ENCODE assay signal across 8 mouse cellular contexts in the genomic region with DNA sequence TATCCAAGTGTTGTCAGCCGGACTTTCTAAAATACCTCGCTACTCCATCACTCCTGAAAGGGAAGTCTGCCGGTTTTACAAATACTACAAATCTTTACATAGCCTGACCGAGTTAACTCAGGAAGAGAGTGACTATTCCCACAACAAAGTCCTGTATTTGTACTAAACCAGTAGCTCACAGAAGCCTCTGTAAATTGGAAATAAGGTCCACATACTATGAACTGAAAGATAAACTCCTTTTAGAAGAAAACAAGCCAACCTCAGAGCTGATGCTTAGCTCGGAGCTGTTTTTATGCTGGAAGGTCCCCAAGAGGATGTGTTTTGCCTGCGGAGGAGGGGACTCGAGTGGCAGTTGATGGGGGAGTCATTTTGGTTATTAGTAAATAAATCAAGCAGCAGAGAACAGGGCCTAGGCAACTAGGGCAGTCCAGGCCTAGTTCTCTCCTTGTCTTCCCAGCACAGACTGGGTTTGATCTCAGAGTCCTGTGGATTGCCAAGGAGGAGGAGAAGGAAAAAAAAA. TPM values are rescaled to one million over a fixed set of nuclear protein-coding genes. Genes with fewer than 3 reads are reported as not detected.
DNase-seq lines count a peak whose midpoint lies in the region; ATAC-seq and TF ChIP-seq lines count a peak whose summit lies in the region.

No protein-coding gene starts in this region.

- TF ChIP-seq RAD21 in CH12.LX (IDR thresholded peaks at IDR 0.05; ENCODE audit: low read depth, low read length) = no peak

- peak overlapping the region; percentile 35 to 86 (median 55) for H3K4me3 ChIP-seq in CH12.LX (replicated peaks in 1 of 3; ENCODE audit: low read depth in 2 of 3, low read length in 2 of 3, poor library complexity in 1 of 3)
- peak overlapping the region; percentile 99 for H3K4me3 ChIP-seq in heart, postnatal 0 days (ENCODE audit: low read depth, low read length)
- H3K4me3 ChIP-seq in midbrain, embryonic 11.5 days (ENCODE audit: low read depth, low read length) = peak overlapping the region; percentile 97
- peak overlapping the region; percentile 97 for H3K4me3 ChIP-seq in stomach, embryonic 16.5 days (replicated peaks; ENCODE audit: low read length)

- H3K4me1 ChIP-seq in CH12.LX (ENCODE audit: control insufficient read depth in 1 of 2, insufficient read depth in 2 of 2) = peaks cover 0 to 30% of the 10 kb centered on the region in 2 experiments; a peak in 2 of 4 replicates
- peaks cover 17% of the 10 kb centered on the region for H3K4me1 ChIP-seq in heart, postnatal 0 days (ENCODE audit: control insufficient read depth, insufficient read depth)
- H3K4me1 ChIP-seq in midbrain, embryonic 11.5 days (ENCODE audit: control insufficient read depth, insufficient read depth, low read length) = peaks cover 19% of the 10 kb centered on the region
- peaks cover 15% of the 10 kb centered on the region for H3K4me1 ChIP-seq in stomach, embryonic 16.5 days (ENCODE audit: control insufficient read depth, insufficient read depth, low read length)

- peaks cover 10% of the 10 kb centered on the region for H3K79me2 ChIP-seq in CH12.LX (replicated peaks; ENCODE audit: control insufficient read depth, extremely low read depth, insufficient read depth, poor library complexity, severe bottlenecking)

- no peak; the same call in 1 of the 2 replicates for TF ChIP-seq POLR2A in CH12.LX (IDR thresholded peaks at IDR 0.05; ENCODE audit: low read depth, low read length)

- H3K9ac ChIP-seq in CH12.LX (ENCODE audit: insufficient read depth, low read depth) = peak overlapping the region; percentile 91
- peak overlapping the region; percentile 99 for H3K9ac ChIP-seq in heart, postnatal 0 days (replicated peaks; ENCODE audit: low read depth, low read length)
- H3K9ac ChIP-seq in midbrain, embryonic 11.5 days (ENCODE audit: low read length) = peak overlapping the region; percentile 98
- H3K9ac ChIP-seq in stomach, embryonic 16.5 days (ENCODE audit: low read length) = peak overlapping the region; percentile 96

- no peaks in the 10 kb centered on the region for H3K9me3 ChIP-seq in CH12.LX (replicated peaks; ENCODE audit: low read length)
- H3K9me3 ChIP-seq in heart, postnatal 0 days (replicated peaks; ENCODE audit: control insufficient read depth, low read length) = no peaks in the 10 kb centered on the region
- no peaks in the 10 kb centered on the region for H3K9me3 ChIP-seq in midbrain, embryonic 11.5 days (ENCODE audit: control insufficient read depth, low read length)
- no peaks in the 10 kb centered on the region for H3K9me3 ChIP-seq in stomach, embryonic 16.5 days (replicated peaks; ENCODE audit: control insufficient read depth, low read length)

- peaks cover 1% of the 10 kb centered on the region for H3K27me3 ChIP-seq in CH12.LX (replicated peaks)
- H3K27me3 ChIP-seq in heart, postnatal 0 days (ENCODE audit: control insufficient read depth, insufficient read depth, low read length) = no peaks in the 10 kb centered on the region
- no peaks in the 10 kb centered on the region for H3K27me3 ChIP-seq in midbrain, embryonic 11.5 days (ENCODE audit: control insufficient read depth, insufficient read depth, low read length)
- no peaks in the 10 kb centered on the region for H3K27me3 ChIP-seq in stomach, embryonic 16.5 days (ENCODE audit: control insufficient read depth, insufficient read depth, low read length)

- 0 out of 2 replicates have a peak, but pooled peaks have one; percentile 3 for TF ChIP-seq EP300 in CH12.LX (IDR thresholded peaks at IDR 0.05; ENCODE audit: low read length)
- no peak for TF ChIP-seq EP300 in heart, postnatal 0 days (IDR thresholded peaks at IDR 0.05; ENCODE audit: low read depth)

- no peaks in the 10 kb centered on the region for H3K36me3 ChIP-seq in CH12.LX (replicated peaks in 1 of 2; ENCODE audit: control insufficient read depth in 1 of 2, insufficient read depth in 1 of 2, low read length in 1 of 2)
- no peaks in the 10 kb centered on the region for H3K36me3 ChIP-seq in heart, postnatal 0 days (replicated peaks; ENCODE audit: control insufficient read depth, insufficient read depth, low read length)
- H3K36me3 ChIP-seq in midbrain, embryonic 11.5 days (ENCODE audit: control insufficient read depth, insufficient read depth, low read length) = no peaks in the 10 kb centered on the region
- H3K36me3 ChIP-seq in stomach, embryonic 16.5 days (ENCODE audit: control insufficient read depth, insufficient read depth, low read length) = no peaks in the 10 kb centered on the region

- no peak for ATAC-seq in heart, postnatal 0 days (ENCODE audit: insufficient read depth, low read depth)
- ATAC-seq in midbrain, embryonic 11.5 days (ENCODE audit: low FRiP score) = no peak
- ATAC-seq in stomach, embryonic 16.5 days (ENCODE audit: insufficient read depth, low FRiP score) = no peak

- 13% methylated on average over 7 of the region's 7 CpGs for WGBS in heart, postnatal 0 days
- WGBS in midbrain, embryonic 11.5 days = 11% methylated on average over 7 of the region's 7 CpGs
- WGBS in stomach, embryonic 16.5 days = 20% methylated on average over 7 of the region's 7 CpGs

- dilution Hi-C loops in CH12.LX (cut with MboI; ENCODE audit: extremely low pct_ligation_motif_present, extremely low pct_unique_long_range_greater_than_20kb, low sequenced_read_pairs) = no loop called here

- peak overlapping the region; percentile 99 for H3K4me2 ChIP-seq in CH12.LX (ENCODE audit: insufficient read depth, low read depth, poor library complexity, severe bottlenecking)
- peak overlapping the region; percentile 92 for H3K4me2 ChIP-seq in heart, postnatal 0 days (ENCODE audit: low read depth, low read length)
- peak overlapping the region; percentile 85 for H3K4me2 ChIP-seq in midbrain, embryonic 11.5 days
- peak overlapping the region; percentile 97 for H3K4me2 ChIP-seq in stomach, embryonic 16.5 days (ENCODE audit: low read depth, low read length)

- no peak for TF ChIP-seq CTCF in CH12.LX (conservative IDR thresholded peaks at IDR 0.05 in 1 of 2, IDR thresholded peaks at IDR 0.05 in 1 of 2; ENCODE audit: low read depth in 2 of 2, low read length in 2 of 2)
- TF ChIP-seq CTCF in heart, postnatal 0 days (IDR thresholded peaks at IDR 0.05; ENCODE audit: low read depth) = no peak

- in situ Hi-C loops in CH12.LX (cut with MboI; ENCODE audit: low pct_ligation_motif_present, low pct_unique_long_range_greater_than_20kb, low sequenced_read_pairs) = loop anchor here (10.0 kb wide), 1 partner anchor 154 kb away; no protein-coding TSS in a partner anchor

- H3K27ac ChIP-seq in CH12.LX (ENCODE audit: insufficient read depth, low read depth) = peak overlapping the region; percentile 92
- peak overlapping the region; percentile 96 for H3K27ac ChIP-seq in heart, postnatal 0 days (ENCODE audit: low read depth)
- H3K27ac ChIP-seq in midbrain, embryonic 11.5 days (ENCODE audit: low read depth, low read length) = peak overlapping the region; percentile 90; the same call in 1 of the 2 replicates
- H3K27ac ChIP-seq in stomach, embryonic 16.5 days (ENCODE audit: low read length) = peak overlapping the region; percentile 88

- peak; percentile 22 for DNase-seq in embryo, embryonic 9.5 days (ENCODE audit: extremely low spot score)
- DNase-seq in embryo, embryonic 10 days (ENCODE audit: low spot score) = no peak
- peak; percentile 38 for DNase-seq in CH12.LX (ENCODE audit: extremely low read depth)
- peak; percentile 11 to 40 for DNase-seq in cerebellum, postnatal 36 days
- no peak for DNase-seq in heart, postnatal 0 days (ENCODE audit: low spot score)
- DNase-seq in layer of hippocampus, postnatal 14 days (ENCODE audit: low spot score in 2 of 2) = peak; percentile 16 to 34
- DNase-seq in midbrain, embryonic 11.5 days (ENCODE audit: low spot score, missing footprints) = peak; percentile 89

TF ChIP-seq in CH12.LX, 34 proteins besides CTCF, POLR2A, EP300 and RAD21:
- TF ChIP-seq RCOR1 (conservative IDR thresholded peaks at IDR 0.05; ENCODE audit: low read depth, low read length) (no peak), MEF2A (IDR thresholded peaks at IDR 0.05; ENCODE audit: borderline replicate concordance, low read depth, low read length) (0 out of 2 replicates have a peak, but pooled peaks have one; percentile 11), IRF4 (IDR thresholded peaks at IDR 0.05; ENCODE audit: low read depth, low read length) (0 out of 2 replicates have a peak, but pooled peaks have one; percentile 8), CHD1 (IDR thresholded peaks at IDR 0.05; ENCODE audit: low read depth, low read length) (peak; percentile 73; the same call in 1 of the 2 replicates)
TF ChIP-seq in CH12.LX: peak in this region for 3.

RNA-seq across cellular contexts. Expression of a gene that starts 1.8 kb away (rescaled TPM):
- total RNA-seq in CH12.LX (2012; rRNA removed) (6.4 and 8.0 TPM in 2 replicates), CH12.LX (2014; rRNA removed) (6.6 and 7.4 TPM in 2 replicates)
- polyA plus RNA-seq in CH12.LX (2012; ENCODE audit: insufficient read length, low read depth) = 11.7 and 18.3 TPM in 2 replicates
- 15.3 and 27.0 TPM in 2 replicates for total RNA-seq in heart, postnatal 0 days (2014; rRNA removed; ENCODE audit: low replicate concordance)
- 5.2 and 5.7 TPM in 2 replicates for polyA plus RNA-seq in heart, postnatal 0 days (2015; fragmentation: Nextera tagmentation; extraction: Ambion mirVana)
- total RNA-seq in layer of hippocampus, postnatal 14 days (2021) = 10 to 100 TPM; 16.6 to 17.7 TPM
- polyA plus RNA-seq in midbrain, embryonic 11.5 days (2014; fragmentation: Nextera tagmentation; extraction: Ambion mirVana) = 31.3 and 32.1 TPM in 2 replicates
- 9.4 and 10.2 TPM in 2 replicates for polyA plus RNA-seq in stomach, embryonic 16.5 days (2015; fragmentation: Nextera tagmentation; extraction: Ambion mirVana)

Comparison
In these comparisons a context has a peak if more than half of its experiments do, and no peak if none do; other contexts are left out.
1. DNase-seq: peak in embryo, embryonic 9.5 days (single experiment), CH12.LX (single experiment), cerebellum, postnatal 36 days (2 of 2), layer of hippocampus, postnatal 14 days (2 of 2) and midbrain, embryonic 11.5 days (single experiment); none in embryo, embryonic 10 days (single experiment) and heart, postnatal 0 days (single experiment).
2. Peak in every context shown above with its lines, with median percentiles within 50 percentile points of each other: H3K27ac ChIP-seq, H3K4me2 ChIP-seq, H3K4me3 ChIP-seq and H3K9ac ChIP-seq.